Mouse (Mus musculus) forebrain, embryonic 16.5 days (tissue): ENCODE data around the gene Qprt. TPM values are rescaled to one million over a fixed set of nuclear protein-coding genes. Genes with fewer than 3 reads are reported as not detected.

Source experiments
- ATAC-seq: fragments of 200-750 bp; cut with Nextera tagmentation; 2 replicates; pipeline ENCODE4 v1.8.0; 2017; ENCODE audit warnings: mild to moderate bottlenecking, moderate library complexity
- H3K27ac ChIP-seq: fragments of 300-500 bp; sonication (generic); 2 replicates; pipeline ENCODE4 v1.5.1; 2014; ENCODE audit warnings: low read length, control low read depth
- H3K27me3 ChIP-seq: fragments of 300-500 bp; sonication (generic); replicated peaks from 2 replicates; pipeline ENCODE4 v1.6.1; 2014; ENCODE audit warnings: low read length; ENCODE audit not compliant: control insufficient read depth, insufficient read depth
- H3K36me3 ChIP-seq: fragments of 300-500 bp; sonication (generic); 2 replicates; pipeline ENCODE4 v1.6.1; 2014; ENCODE audit not compliant: control insufficient read depth, insufficient read depth
- H3K4me1 ChIP-seq: fragments of 300-500 bp; sonication (generic); replicated peaks from 2 replicates; pipeline ENCODE4 v1.6.1; 2014; ENCODE audit warnings: low read length; ENCODE audit not compliant: control insufficient read depth, insufficient read depth
- H3K4me2 ChIP-seq: fragments of 300-500 bp; sonication (generic); 2 replicates; pipeline ENCODE4 v1.6.1; 2014; ENCODE audit warnings: mild to moderate bottlenecking, low read length, control low read depth
- H3K4me3 ChIP-seq: fragments of 300-500 bp; sonication (generic); replicated peaks from 2 replicates; pipeline ENCODE4 v1.5.1; 2014; ENCODE audit warnings: mild to moderate bottlenecking, low read length, control low read depth
- H3K9ac ChIP-seq: fragments of 300-500 bp; sonication (generic); replicated peaks from 2 replicates; pipeline ENCODE4 v1.6.1; 2014; ENCODE audit warnings: low read depth, low read length, control low read depth
- H3K9me3 ChIP-seq: fragments of 300-500 bp; sonication (generic); 2 replicates; pipeline ENCODE4 v1.6.1; 2016; ENCODE audit warnings: low read length; ENCODE audit not compliant: control insufficient read depth
- WGBS: fragments of 180-500 bp; shearing (Covaris S2); extraction: QIAGEN DNeasy Blood & Tissue Kit; methylation state at CpG from one replicate; pipeline ENCODE4 v1.1.7; 2014; 5-methylcytosine and 5-hydroxymethylcytosine counted together
- polyA plus RNA-seq: library from polyadenylated mRNA; unstranded; fragments of >200 nt; fragmentation: Nextera tagmentation; extraction: Ambion mirVana; gene quantifications from 2 replicates; pipeline ENCODE4 v1.2.1, GENCODE M21; 2015

Qprt gene
- polyA plus RNA-seq, 1 experiment from 2014 or later: 0.28 TPM

DNA sequence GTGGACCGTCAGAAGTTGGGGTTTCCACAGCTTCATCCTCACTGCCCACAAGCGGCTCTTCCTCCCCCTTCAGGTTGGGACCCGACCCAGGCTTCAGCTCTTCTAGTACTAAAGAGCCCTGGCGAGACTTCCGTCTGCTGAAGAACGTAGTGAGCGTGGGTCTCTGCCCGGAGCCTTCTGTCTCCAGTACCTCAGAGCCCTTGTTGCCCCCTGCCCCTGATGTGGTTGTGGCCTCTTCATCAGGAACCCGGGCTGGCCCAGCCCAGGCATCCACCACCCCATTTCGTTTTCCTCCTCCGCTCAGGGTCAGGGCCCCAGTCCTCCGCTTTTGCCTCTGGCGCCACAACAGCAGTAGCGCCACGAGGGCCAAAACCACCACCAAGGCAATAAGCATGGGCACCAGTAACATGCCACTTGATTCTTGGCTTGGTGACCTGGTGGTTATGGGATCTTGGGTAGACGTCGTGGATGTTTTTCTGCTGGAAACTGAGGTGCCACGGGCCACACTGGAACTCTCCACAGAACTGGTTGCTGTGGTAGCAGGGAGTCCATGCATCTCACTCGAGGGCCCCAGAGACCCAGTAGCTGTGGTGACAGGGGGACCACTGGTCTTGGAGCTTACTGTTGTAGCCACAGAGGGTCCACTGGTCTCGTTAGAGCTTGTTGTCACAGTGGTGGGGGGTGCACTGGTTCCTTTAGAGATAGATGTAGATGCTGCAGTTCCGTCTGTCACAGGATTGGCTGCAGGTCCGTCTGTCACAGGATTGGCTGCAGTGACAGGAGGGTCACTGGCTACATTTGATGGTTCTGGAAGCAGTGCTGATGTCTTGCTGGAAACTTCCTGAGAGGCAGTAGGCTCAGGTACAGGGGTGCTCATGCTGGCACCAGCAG is 14.4 kb upstream of the Qprt start:
- no peaks in the 10 kb centered on the region for H3K9me3 ChIP-seq
- H3K4me2 ChIP-seq: no peak overlapping the region
- no peaks in the 10 kb centered on the region for H3K36me3 ChIP-seq
- H3K4me3 ChIP-seq: no peak overlapping the region
- H3K27me3 ChIP-seq: no peaks in the 10 kb centered on the region
- ATAC-seq: no peak
- no peak overlapping the region for H3K27ac ChIP-seq
- no peak overlapping the region for H3K9ac ChIP-seq
- H3K4me1 ChIP-seq: no peaks in the 10 kb centered on the region
- 87% methylated on average over 22 of the region's 22 CpGs for WGBS

GRCm38 (mm10) chr7:127134821-127135447 is 12.9 kb upstream of the Qprt start:
- 87% methylated on average over 11 of the region's 11 CpGs for WGBS
- H3K9me3 ChIP-seq: no peaks in the 10 kb centered on the region
- no peaks in the 10 kb centered on the region for H3K4me1 ChIP-seq
- H3K27me3 ChIP-seq: no peaks in the 10 kb centered on the region
- no peak overlapping the region for H3K9ac ChIP-seq
- ATAC-seq: no peak
- H3K4me2 ChIP-seq: no peak overlapping the region
- H3K4me3 ChIP-seq: no peak overlapping the region
- no peaks in the 10 kb centered on the region for H3K36me3 ChIP-seq
- H3K27ac ChIP-seq: no peak overlapping the region

DNA sequence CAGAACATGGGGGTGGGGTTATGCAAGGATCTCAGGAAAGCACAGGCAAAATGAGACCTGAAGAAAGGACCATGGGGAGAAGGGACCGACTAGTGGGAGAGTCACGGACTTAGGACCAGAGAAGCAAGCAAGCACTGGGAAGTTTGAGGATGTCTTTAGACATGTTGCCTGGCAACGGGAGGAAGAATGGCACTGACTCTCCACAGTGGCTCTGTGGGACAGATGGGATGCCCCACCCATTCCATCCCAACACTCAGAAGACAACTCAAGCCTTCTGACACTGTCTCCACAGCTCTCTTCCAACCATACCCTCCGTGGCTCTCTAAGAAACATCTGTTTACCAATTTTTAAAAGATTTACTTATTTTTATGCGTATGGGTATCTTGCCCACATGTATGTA is 11.1 kb upstream of the Qprt start:
- ATAC-seq: no peak
- H3K4me2 ChIP-seq: no peak overlapping the region
- no peak overlapping the region for H3K9ac ChIP-seq
- H3K4me1 ChIP-seq: no peaks in the 10 kb centered on the region
- H3K36me3 ChIP-seq: no peaks in the 10 kb centered on the region
- H3K27ac ChIP-seq: no peak overlapping the region
- 54% methylated on average over 5 of the region's 5 CpGs for WGBS
- H3K4me3 ChIP-seq: no peak overlapping the region
- H3K27me3 ChIP-seq: no peaks in the 10 kb centered on the region
- no peaks in the 10 kb centered on the region for H3K9me3 ChIP-seq

GRCm38 (mm10) chr7:127129638-127130037 is 7.6 kb upstream of the Qprt start:
- Histone ChIP-seq H3K36me3 (no peaks in the 10 kb centered on the region), H3K27me3 (no peaks in the 10 kb centered on the region), H3K4me1 (no peaks in the 10 kb centered on the region), H3K27ac (no peak overlapping the region), H3K4me2 (no peak overlapping the region), H3K9me3 (no peaks in the 10 kb centered on the region), H3K4me3 (no peak overlapping the region), H3K9ac (no peak overlapping the region)
- 6% methylated on average over 4 of the region's 4 CpGs for WGBS
- ATAC-seq: peak; percentile 57; the same call in 1 of the 2 replicates

DNA sequence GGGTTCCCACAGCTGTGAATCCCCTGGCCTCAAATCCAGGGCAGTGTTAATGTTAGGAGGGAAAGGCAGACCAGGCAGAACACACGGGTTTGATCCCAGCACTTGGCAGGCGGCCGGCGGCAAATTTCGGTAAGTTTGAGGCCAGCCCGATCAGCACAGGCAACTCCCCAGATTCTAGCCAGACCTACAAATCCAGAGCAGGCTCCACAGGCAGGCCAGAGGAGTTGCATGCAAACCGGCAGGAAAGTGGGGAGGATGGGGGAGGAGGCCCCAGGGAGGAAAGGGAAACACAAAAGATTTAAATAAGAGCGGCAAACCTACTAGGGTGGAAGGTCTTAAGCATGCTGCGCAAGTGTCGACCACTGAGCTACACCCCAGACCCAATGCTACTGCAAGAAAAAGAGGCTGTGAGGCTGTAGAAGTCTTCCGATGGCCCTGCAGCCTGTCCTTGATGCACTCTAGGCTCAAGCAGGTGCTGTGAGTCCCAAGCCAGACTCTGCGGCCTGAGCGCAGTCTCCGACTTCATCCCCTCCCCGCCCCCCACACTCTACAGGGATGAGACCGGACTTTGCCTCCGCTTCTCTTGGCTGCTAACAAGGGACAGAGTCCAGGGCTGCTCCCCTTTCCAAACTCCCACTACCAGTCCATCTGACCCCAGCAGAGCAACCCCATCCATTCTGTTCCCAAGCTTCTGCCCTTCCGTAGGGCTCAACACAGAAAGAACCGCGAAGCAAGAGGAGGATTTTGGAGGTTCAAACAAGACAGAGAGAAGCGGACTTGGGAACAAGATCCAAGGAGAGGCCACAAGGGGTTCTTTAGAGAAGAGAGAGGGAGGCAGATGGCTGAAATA is 740 bp downstream of the Qprt start:
- Histone ChIP-seq H3K4me1 (no peaks in the 10 kb centered on the region; the same call in 1 of the 2 replicates), H3K27me3 (peaks cover 20% of the 10 kb centered on the region), H3K27ac (no peak overlapping the region), H3K4me2 (no peak overlapping the region), H3K36me3 (no peaks in the 10 kb centered on the region), H3K9ac (no peak overlapping the region), H3K9me3 (peaks cover 5% of the 10 kb centered on the region; the same call in 1 of the 2 replicates), H3K4me3 (no peak overlapping the region)
- WGBS: 11% methylated on average over 21 of the region's 21 CpGs
- no peak for ATAC-seq

- WGBS: 60% methylated on average over 14 of the region's 14 CpGs
- H3K9me3 ChIP-seq: no peaks in the 10 kb centered on the region
- no peak for ATAC-seq
- H3K27me3 ChIP-seq: peaks cover 20% of the 10 kb centered on the region
- H3K4me2 ChIP-seq: no peak overlapping the region
- no peaks in the 10 kb centered on the region for H3K36me3 ChIP-seq
- H3K9ac ChIP-seq: no peak overlapping the region
- H3K4me1 ChIP-seq: no peaks in the 10 kb centered on the region; the same call in 1 of the 2 replicates
- H3K27ac ChIP-seq: no peak overlapping the region
- no peak overlapping the region for H3K4me3 ChIP-seq
These were observed 3.2 kb downstream of the Qprt start for GRCm38 (mm10) chr7:127118671-127119445.

- H3K4me3 ChIP-seq: no peak overlapping the region
- no peaks in the 10 kb centered on the region for H3K36me3 ChIP-seq
- no peak overlapping the region for H3K27ac ChIP-seq
- H3K4me1 ChIP-seq: no peaks in the 10 kb centered on the region; the same call in 1 of the 2 replicates
- peaks cover 20% of the 10 kb centered on the region for H3K27me3 ChIP-seq
- no peak for ATAC-seq
- no peaks in the 10 kb centered on the region for H3K9me3 ChIP-seq
- no peak overlapping the region for H3K9ac ChIP-seq
- WGBS: 53% methylated on average over 5 of the region's 5 CpGs
- H3K4me2 ChIP-seq: no peak overlapping the region
These were observed 4.1 kb downstream of the Qprt start for GRCm38 (mm10) chr7:127117948-127118347.

GRCm38 (mm10) chr7:127116331-127116935 is 5.6 kb downstream of the Qprt start:
- 52% methylated on average over 11 of the region's 11 CpGs for WGBS
- ATAC-seq: no peak
- no peak overlapping the region for H3K4me2 ChIP-seq
- no peak overlapping the region for H3K9ac ChIP-seq
- H3K36me3 ChIP-seq: no peaks in the 10 kb centered on the region
- H3K4me1 ChIP-seq: no peaks in the 10 kb centered on the region; the same call in 1 of the 2 replicates
- H3K4me3 ChIP-seq: no peak overlapping the region
- H3K27me3 ChIP-seq: peaks cover 13% of the 10 kb centered on the region
- H3K27ac ChIP-seq: no peak overlapping the region
- no peaks in the 10 kb centered on the region for H3K9me3 ChIP-seq
